Mouse (Mus musculus): ENCODE results near the gene Etv5. TPM values are rescaled to one million over a fixed set of nuclear protein-coding genes. Genes with fewer than 3 reads are reported as not detected.
"Not testable (repeated sequence)": the region's sequence is repeated elsewhere in the genome, so short reads cannot be mapped to it uniquely, and the experiment has no call there.

The Etv5 gene
- total RNA-seq, 2 experiments from 2014 or later: 17.8 to 18.2 TPM

DNA sequence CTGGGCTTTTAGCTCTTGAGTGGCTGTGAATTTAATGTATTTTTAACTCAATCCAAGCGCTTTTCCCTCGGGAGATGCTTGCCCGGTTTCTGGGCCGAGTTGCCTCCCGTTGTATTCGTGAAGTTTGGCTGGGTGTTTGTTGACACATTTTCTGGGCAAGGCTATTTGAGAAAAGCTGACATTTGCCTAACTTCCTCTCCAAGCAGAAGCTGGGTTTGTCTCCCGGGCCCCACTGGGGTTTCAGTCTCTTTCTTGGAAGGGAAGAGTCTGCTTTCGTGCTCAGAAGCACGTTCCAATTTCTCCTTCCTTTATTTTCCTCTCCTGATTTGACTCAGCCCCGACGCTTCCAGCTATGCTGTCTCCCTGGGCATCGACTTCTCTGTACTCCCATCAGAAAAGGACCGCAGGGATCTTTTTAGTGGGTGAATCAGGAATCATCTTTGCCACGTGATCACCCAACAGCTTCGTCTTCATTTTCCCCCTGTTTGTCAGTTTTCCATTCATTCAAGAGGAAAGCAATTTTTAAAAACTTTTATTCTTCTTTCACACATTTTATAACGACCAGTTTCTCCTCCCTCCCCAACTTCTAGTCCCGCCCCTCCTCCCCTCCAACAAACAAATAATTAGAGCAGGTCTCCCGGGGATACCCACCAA lies 80.7 kb downstream of the Etv5 start:
- peak; percentile 51 for DNase-seq
- intact Hi-C loops (cut with DNase I; ENCODE audit: low total_unique reads): no loop called here

DNA sequence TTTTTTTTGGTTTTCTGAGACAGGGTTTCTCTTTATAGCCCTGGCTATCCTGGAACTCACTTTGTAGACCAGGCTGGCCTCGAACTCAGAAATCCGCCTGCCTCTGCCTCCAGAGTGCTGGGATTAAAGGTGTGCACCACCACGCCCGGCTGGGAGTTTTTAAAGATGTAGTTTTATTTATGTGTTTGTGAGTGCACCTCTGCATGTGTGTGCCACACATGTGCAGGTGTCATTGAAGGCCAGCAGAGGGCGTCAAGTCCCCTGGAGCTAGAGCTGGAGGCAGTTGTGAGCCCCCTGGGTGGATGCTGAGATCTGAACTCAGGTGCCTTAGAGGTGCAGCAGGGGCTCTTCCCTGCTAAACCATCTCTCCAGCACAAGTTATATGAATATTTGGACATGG lies 85.3 kb downstream of the Etv5 start:
- DNase-seq; intact Hi-C loops (cut with DNase I; ENCODE audit: low total_unique reads): not testable (repeated sequence)

DNA sequence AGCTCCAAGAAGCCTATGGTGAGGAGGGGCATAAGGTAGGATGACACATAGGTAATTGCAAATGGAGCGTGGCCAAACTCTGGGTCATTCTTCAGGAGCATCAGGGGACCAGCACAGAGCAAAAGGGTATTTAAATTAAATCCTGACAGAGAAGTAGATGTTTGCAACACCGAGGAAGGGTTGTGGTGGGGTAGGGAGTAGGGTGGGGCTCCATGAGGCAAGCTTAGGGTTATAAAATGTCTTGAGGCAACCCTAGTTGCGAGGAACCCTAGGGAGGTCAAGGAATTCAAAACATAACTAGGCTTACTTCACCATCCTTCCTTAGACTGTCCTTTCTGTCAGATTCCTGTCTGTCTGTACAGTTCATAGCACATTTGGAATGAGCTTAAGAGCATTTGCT lies 85.9 kb downstream of the Etv5 start:
- DNase-seq: no peak
- intact Hi-C loops (cut with DNase I; ENCODE audit: low total_unique reads): no loop called here

DNA sequence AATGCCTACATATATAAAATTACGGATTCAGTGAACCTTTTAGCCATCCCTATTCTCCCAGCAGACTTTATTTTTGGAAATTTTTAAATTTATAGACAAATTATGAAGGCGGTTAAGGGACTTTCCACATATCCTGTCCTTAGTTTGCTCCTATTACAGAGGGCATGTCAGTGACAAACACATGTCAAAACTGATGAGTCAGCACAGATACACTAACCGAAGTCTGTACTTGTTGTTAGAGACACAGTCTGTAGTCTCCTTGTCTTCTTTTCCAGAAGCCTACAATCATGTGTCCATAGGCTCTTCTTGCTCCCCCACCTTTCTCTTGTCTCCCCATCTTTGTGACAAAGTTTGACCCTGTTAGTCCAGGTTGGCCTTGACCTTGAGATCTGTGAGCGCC lies 88.3 kb downstream of the Etv5 start:
- intact Hi-C loops (cut with DNase I; ENCODE audit: low total_unique reads): no loop called here

DNA sequence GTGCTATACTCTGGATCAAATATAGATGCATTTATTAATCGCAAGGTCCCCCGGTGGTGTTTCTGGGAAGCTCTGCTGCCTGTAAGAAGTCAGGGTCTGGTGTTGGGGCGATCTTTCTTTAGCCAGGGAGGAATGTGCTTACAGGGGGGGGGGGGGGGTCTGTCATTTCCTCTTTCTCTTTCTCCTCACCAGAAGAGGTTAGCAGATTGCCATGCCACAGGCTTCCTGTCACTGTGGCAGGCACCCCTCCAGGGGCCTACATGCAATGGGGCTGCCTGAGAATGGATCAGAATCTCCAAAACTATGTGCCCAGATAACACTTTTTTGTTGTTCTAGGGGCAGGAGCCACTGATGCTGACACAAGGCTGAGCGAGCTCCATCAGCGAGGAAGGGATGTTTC lies 89.7 kb downstream of the Etv5 start:
- no peak for DNase-seq
- intact Hi-C loops (cut with DNase I; ENCODE audit: low total_unique reads): no loop called here

More for the DNA sequence above, 88.3 kb downstream of the Etv5 start:
- DNase-seq: no peak

DNA sequence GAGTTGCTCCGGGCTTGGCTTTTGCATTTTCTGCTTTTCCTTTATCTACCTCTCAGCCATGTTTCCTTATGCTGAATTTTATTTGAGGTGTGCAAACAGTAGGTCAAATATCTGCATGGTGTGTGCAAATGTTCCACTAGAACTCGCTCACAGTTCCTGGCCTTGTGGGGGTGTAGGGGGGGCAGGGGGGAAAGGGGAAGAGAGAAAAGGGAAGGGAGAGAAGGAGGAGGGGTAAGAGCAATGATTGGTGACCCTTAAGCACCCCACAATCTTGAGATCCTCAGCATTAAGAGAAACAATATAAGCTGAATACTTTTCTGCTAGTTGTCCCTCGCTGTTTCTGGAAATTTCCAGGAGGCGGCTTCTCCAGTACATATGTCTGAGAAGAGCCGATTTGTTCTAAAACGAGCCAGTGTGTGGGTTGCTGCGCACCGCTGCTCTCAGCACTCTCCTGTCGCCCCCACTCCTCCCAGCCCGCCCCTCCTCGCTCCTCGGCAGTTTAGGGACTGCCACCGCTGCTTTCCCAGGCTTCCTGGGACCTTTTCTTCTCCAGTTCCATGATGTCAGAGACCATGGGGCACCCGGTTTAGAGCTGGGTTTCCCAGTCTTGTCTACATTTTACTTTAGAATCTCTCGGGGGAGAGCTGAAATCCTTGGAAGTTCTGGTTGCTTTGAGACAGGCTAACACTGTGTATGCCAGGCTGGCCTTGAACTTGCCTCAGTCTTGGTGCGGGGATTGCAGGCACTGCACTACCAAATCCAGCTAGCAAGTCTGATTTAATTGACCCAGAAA lies 90.8 kb downstream of the Etv5 start:
- intact Hi-C loops (cut with DNase I; ENCODE audit: low total_unique reads): no loop called here

DNA sequence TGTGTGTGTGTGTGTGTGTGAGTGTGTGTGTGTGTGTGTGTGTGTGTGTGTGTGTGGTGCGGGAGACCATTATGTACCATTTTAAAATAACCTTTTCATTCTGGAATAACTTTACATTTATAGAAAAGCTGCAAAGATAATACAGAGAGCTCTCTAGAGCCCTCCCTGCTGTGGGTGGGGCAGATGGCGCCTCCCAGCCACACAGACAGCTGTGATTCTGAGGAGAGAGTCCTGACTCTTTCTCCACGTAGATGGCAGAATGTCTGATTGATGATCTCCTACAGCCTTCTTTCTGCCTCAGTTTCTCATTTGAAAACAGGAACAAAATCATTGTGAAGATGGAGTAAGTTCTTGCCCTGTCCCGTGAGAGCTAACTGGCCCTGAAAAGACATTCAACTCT lies 91.5 kb downstream of the Etv5 start:
- DNase-seq: no peak
- intact Hi-C loops (cut with DNase I; ENCODE audit: low total_unique reads): no loop called here

More for the DNA sequence above, 90.8 kb downstream of the Etv5 start:
- no peak for DNase-seq

DNA sequence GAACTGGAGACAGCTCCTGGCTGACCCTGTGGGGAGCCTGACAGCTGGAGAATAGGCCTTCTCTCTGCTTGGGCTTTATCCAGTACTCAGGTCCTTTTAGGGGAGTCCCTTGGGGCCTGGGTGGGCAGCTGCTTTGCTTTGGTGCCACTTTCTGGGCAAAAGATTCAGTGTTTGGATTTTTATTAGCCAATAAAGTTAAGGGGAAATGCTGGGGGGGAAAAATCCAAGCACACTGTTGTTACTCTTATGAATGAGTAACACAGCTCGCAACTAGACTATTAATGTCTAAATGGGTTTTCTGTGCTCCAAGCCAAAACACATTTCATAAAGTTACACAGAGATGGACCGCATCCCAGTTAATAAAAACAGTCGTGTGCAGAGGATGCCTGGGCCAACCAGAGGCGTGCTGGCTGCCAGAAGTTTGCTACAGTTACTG lies 98.3 kb downstream of the Etv5 start:
- DNase-seq: peak; percentile 65
- intact Hi-C loops (cut with DNase I; ENCODE audit: low total_unique reads): no loop called here

DNA sequence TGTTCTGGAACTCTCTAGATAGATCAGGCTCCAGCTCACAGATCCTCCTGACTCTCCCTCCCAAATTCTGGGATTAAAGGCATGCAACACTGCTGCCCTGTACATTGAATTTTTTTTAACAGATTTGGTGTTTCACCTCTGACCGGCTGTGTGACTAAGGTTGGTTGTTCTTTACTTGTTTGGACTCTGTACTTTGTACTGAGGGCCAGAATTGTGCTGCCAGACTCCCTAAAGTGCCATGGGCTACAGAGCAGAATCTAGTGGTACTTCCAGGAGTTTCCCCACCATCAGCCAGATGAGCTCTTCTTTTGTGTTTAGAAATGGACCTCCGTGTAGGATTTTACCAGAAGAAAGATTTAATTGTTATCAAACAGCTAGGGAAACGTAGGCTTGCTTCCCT lies 103.7 kb downstream of the Etv5 start:
- intact Hi-C loops (cut with DNase I; ENCODE audit: low total_unique reads): no loop called here

More for the DNA sequence above, 103.7 kb downstream of the Etv5 start:
- DNase-seq: no peak

Other genes with a start within 250 kb of the Etv5 start
- 10 to 100 TPM; 37.5 to 38.4 TPM for gene Tra2b, start 173.7 kb downstream of the Etv5 start, total RNA-seq (2021)
- gene Dgkg, start 217.5 kb upstream of the Etv5 start, total RNA-seq (2021): under 1 TPM; 0.82 to 0.94 TPM